Mouse (Mus musculus) kidney, embryonic 14.5 days (tissue): ENCODE data around the gene Krba1. TPM values are rescaled to one million over a fixed set of nuclear protein-coding genes. Genes with fewer than 3 reads are reported as not detected.

Source experiments
- ATAC-seq: fragments of 200-750 bp; cut with Nextera tagmentation; 2 replicates; pipeline ENCODE4 v1.8.0; 2017; ENCODE audit warnings: moderate number of reproducible peaks, mild to moderate bottlenecking, moderate TSS enrichment, moderate library complexity; ENCODE audit not compliant: low FRiP score, low TSS enrichment
- H3K27ac ChIP-seq: fragments of 300-500 bp; sonication (generic); 2 replicates; pipeline ENCODE4 v1.5.1; 2014; ENCODE audit warnings: low read depth, mild to moderate bottlenecking, low read length, moderate library complexity, mixed read lengths
- H3K27me3 ChIP-seq: fragments of 300-500 bp; sonication (generic); 2 replicates; pipeline ENCODE4 v1.6.1; 2014; ENCODE audit warnings: mild to moderate bottlenecking, low read length; ENCODE audit not compliant: control insufficient read depth, insufficient read depth
- H3K36me3 ChIP-seq: fragments of 300-500 bp; sonication (generic); 2 replicates; pipeline ENCODE4 v1.6.1; 2014; ENCODE audit warnings: low read length, mixed read lengths; ENCODE audit not compliant: control insufficient read depth, insufficient read depth
- H3K4me1 ChIP-seq: fragments of 300-500 bp; sonication (generic); 2 replicates; pipeline ENCODE4 v1.6.1; 2014; ENCODE audit warnings: low read length, mixed read lengths; ENCODE audit not compliant: control insufficient read depth, insufficient read depth
- H3K4me2 ChIP-seq: fragments of 300-500 bp; sonication (generic); replicated peaks from 2 replicates; pipeline ENCODE4 v1.6.1; 2014; ENCODE audit warnings: low read depth, mild to moderate bottlenecking, low read length
- H3K4me3 ChIP-seq: fragments of 300-500 bp; sonication (generic); 2 replicates; pipeline ENCODE4 v1.5.1; 2014; ENCODE audit warnings: mild to moderate bottlenecking, low read length
- H3K9ac ChIP-seq: fragments of 300-500 bp; sonication (generic); 2 replicates; pipeline ENCODE4 v1.6.1; 2014; ENCODE audit warnings: low read depth, mild to moderate bottlenecking, low read length, moderate library complexity
- H3K9me3 ChIP-seq: fragments of 300-500 bp; sonication (generic); 2 replicates; pipeline ENCODE4 v1.6.1; 2016; ENCODE audit warnings: low read length; ENCODE audit not compliant: control insufficient read depth
- WGBS: fragments of 180-500 bp; shearing (Covaris S2); extraction: QIAGEN DNeasy Blood & Tissue Kit; methylation state at CpG from one replicate; pipeline ENCODE4 v1.1.7; 2014; 5-methylcytosine and 5-hydroxymethylcytosine counted together
- polyA plus RNA-seq: library from polyadenylated mRNA; unstranded; fragments of >200 nt; fragmentation: Nextera tagmentation; extraction: Ambion mirVana; gene quantifications from 2 replicates; pipeline ENCODE4 v1.2.1, GENCODE M21; 2014

The Krba1 gene
- polyA plus RNA-seq, 1 experiment from 2014 or later = 23.4 TPM

DNA sequence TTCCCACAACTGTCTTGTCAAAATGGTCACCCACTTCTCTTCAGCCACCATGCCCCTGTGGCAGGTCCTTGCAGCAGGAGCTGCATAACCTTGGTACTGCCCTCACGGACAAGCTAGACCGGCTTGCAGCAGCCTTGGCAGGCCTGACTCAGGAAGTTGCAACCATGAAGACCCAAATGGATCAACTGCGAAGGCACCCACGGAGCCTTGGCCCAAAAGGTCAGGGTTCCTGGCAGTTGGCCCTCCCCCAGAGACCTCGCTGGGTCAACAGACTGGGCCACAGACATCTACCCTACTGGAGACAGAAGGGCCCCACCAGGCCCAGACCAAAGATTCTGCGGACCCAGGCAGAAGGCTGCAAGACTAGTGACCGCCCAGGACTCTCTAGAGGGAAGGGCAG, 20.2 kb downstream of the Krba1 start:
- H3K4me1 ChIP-seq = no peaks in the 10 kb centered on the region
- H3K4me3 ChIP-seq = no peak overlapping the region
- no peak for ATAC-seq
- WGBS = 89% methylated on average over 7 of the region's 7 CpGs
- peaks cover 70% of the 10 kb centered on the region for H3K36me3 ChIP-seq
- no peak overlapping the region for H3K9ac ChIP-seq
- H3K4me2 ChIP-seq = no peak overlapping the region
- H3K27me3 ChIP-seq = no peaks in the 10 kb centered on the region
- H3K9me3 ChIP-seq = no peaks in the 10 kb centered on the region
- no peak overlapping the region for H3K27ac ChIP-seq

GRCm38 (mm10) chr6:48416486-48416885, 21.1 kb downstream of the Krba1 start:
- H3K36me3 ChIP-seq = peaks cover 62% of the 10 kb centered on the region
- H3K4me2 ChIP-seq = no peak overlapping the region
- H3K9me3 ChIP-seq = no peaks in the 10 kb centered on the region

DNA sequence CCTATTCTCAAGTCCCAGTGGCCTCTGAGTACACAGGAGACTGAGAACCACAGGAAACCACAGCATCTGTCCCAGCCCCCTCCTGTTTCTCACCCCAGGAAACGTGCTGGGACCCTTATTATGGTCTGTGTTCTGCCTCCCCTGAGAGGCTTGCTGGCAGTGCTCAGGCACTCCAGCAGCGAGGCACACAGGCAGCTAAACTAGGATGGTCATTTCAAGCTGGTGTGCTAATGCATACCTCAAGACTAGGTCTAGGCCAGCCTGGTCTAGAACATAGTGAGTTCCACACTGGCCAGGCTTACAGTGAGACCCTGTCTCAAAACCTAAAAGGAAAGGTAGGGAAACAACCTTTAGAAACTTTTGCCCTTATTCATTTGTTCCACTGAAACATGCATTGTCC, 25.3 kb downstream of the Krba1 start:
- Histone ChIP-seq H3K4me3 (no peak overlapping the region), H3K4me1 (peaks cover 7% of the 10 kb centered on the region; the same call in 1 of the 2 replicates), H3K36me3 (peaks cover 20% of the 10 kb centered on the region), H3K27ac (no peak overlapping the region; the same call in 1 of the 2 replicates), H3K9me3 (no peaks in the 10 kb centered on the region), H3K9ac (no peak overlapping the region), H3K4me2 (no peak overlapping the region), H3K27me3 (no peaks in the 10 kb centered on the region)
- no peak for ATAC-seq
- 18% methylated on average over 2 of the region's 2 CpGs for WGBS

More at GRCm38 (mm10) chr6:48416486-48416885, 21.1 kb downstream of the Krba1 start:
- H3K4me3 ChIP-seq = no peak overlapping the region
- no peaks in the 10 kb centered on the region for H3K4me1 ChIP-seq
- 81% methylated on average over 2 of the region's 2 CpGs for WGBS
- no peaks in the 10 kb centered on the region for H3K27me3 ChIP-seq
- H3K9ac ChIP-seq = no peak overlapping the region
- H3K27ac ChIP-seq = no peak overlapping the region
- no peak for ATAC-seq

DNA sequence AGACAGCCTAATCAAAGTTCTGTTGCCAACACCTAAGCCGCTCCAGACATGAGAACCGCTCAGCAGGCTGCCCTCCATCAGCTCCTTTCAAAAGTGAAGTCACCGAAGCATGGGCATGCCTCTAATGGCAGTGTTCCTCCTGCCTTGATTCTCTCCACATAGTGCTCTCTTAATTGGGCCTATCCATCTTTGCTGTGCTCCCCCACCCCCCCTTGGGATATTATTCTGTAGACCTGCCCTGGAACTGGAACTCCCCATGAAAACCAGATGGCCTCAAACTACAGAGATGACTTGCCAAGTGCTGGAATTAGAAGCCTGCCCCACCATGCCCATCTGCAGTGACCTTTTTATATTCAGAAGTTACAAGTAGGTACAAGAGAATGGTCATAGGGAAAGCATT, 27.9 kb downstream of the Krba1 start:
- no peak overlapping the region for H3K27ac ChIP-seq
- ATAC-seq = no peak

GRCm38 (mm10) chr6:48424074-48424473, 28.7 kb downstream of the Krba1 start:
- Histone ChIP-seq H3K4me2 (no peak overlapping the region), H3K9ac (no peak overlapping the region), H3K9me3 (no peaks in the 10 kb centered on the region), H3K4me1 (peaks cover 7% of the 10 kb centered on the region; the same call in 1 of the 2 replicates), H3K27me3 (no peaks in the 10 kb centered on the region), H3K36me3 (no peaks in the 10 kb centered on the region), H3K27ac (no peak overlapping the region), H3K4me3 (no peak overlapping the region)
- ATAC-seq = no peak
- 71% methylated on average over 5 of the region's 5 CpGs for WGBS

More for the DNA sequence above, 27.9 kb downstream of the Krba1 start:
- 58% methylated on average over 3 of the region's 3 CpGs for WGBS
- Histone ChIP-seq H3K27me3 (no peaks in the 10 kb centered on the region), H3K36me3 (no peaks in the 10 kb centered on the region), H3K4me1 (peaks cover 7% of the 10 kb centered on the region; the same call in 1 of the 2 replicates), H3K9me3 (no peaks in the 10 kb centered on the region), H3K4me3 (no peak overlapping the region), H3K9ac (no peak overlapping the region), H3K4me2 (no peak overlapping the region)

- Histone ChIP-seq H3K27ac (no peak overlapping the region), H3K27me3 (no peaks in the 10 kb centered on the region), H3K4me3 (no peak overlapping the region), H3K9me3 (no peaks in the 10 kb centered on the region), H3K4me1 (peaks cover 7% of the 10 kb centered on the region; the same call in 1 of the 2 replicates), H3K9ac (no peak overlapping the region), H3K4me2 (no peak overlapping the region), H3K36me3 (no peaks in the 10 kb centered on the region)
- ATAC-seq = no peak
- 82% methylated on average over 5 of the region's 5 CpGs for WGBS
Measured at GRCm38 (mm10) chr6:48426956-48427355, 31.6 kb downstream of the Krba1 start.

GRCm38 (mm10) chr6:48428769-48429557, 33.6 kb downstream of the Krba1 start:
- H3K4me3 ChIP-seq = no peak overlapping the region
- no peaks in the 10 kb centered on the region for H3K36me3 ChIP-seq
- WGBS = 54% methylated on average over 4 of the region's 4 CpGs
- peak; percentile 65 for ATAC-seq
- no peak overlapping the region for H3K4me2 ChIP-seq
- H3K4me1 ChIP-seq = 0 out of 2 replicates have a peak, but pooled peaks cover 4% of the 10 kb centered on the region
- H3K9me3 ChIP-seq = no peaks in the 10 kb centered on the region
- no peak overlapping the region for H3K27ac ChIP-seq
- H3K9ac ChIP-seq = no peak overlapping the region
- no peaks in the 10 kb centered on the region for H3K27me3 ChIP-seq

DNA sequence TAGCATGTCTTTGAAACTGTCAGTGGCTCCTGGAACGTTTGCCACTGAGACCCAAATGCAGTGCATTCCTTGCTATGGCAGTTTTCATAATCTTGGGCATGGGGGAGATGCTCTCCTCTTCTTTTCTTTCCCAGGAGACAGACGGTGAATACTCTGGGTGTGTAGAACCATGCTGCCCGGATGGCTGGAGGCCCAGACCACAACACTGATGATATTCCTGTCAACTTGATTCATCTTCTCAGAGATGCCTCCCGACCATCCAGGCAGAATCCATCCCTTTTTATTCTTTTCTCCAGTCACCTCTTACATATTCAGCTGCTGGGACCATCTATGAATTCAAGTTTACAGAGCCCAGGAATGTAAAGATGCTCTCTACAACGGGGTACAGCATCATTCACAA, 35.4 kb downstream of the Krba1 start:
- no peak for ATAC-seq
- H3K9me3 ChIP-seq = no peaks in the 10 kb centered on the region
- no peak overlapping the region for H3K27ac ChIP-seq
- H3K4me3 ChIP-seq = no peak overlapping the region
- H3K27me3 ChIP-seq = no peaks in the 10 kb centered on the region
- WGBS = 73% methylated on average over 5 of the region's 5 CpGs
- H3K9ac ChIP-seq = no peak overlapping the region
- H3K36me3 ChIP-seq = no peaks in the 10 kb centered on the region
- H3K4me1 ChIP-seq = peaks cover 11% of the 10 kb centered on the region
- no peak overlapping the region for H3K4me2 ChIP-seq
